Mouse (Mus musculus): ENCODE data around the gene Kpna3. TPM values are rescaled to one million over a fixed set of nuclear protein-coding genes. Genes with fewer than 3 reads are reported as not detected.

Kpna3 gene
- total RNA-seq, 1 experiment = 38.0 TPM

DNA sequence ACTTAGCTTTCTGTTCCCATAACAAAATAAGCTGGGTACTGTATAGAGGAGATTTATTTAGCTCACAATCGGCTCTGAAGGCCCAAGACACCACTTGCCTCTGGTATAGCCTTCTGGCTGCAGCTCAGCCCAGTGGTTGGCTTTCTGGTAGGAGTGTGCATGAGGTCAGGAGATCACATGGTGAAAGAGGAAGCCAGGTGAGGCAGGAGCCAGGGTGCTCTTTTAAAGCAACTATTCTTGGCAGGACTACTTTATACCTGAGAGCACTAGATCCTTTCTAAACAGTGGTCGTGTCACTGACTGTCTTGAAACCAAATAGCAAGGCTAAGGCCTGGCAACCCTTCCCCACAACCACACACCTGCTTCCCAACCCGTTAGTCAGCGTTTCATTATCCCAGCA is 89.8 kb downstream of the Kpna3 start:
- in situ Hi-C loops (cut with MboI; ENCODE audit: low sequenced_read_pairs in 2 of 2, unreplicated experiment in 2 of 2) = no loop called here
- no peaks in the 10 kb centered on the region for H3K9me3 ChIP-seq (ENCODE audit: control insufficient read depth, insufficient read depth, low read depth, low read length)
- H3K27ac ChIP-seq (ENCODE audit: insufficient read depth, low read depth, low read length, poor library complexity, severe bottlenecking) = no peak overlapping the region
- no peak for DNase-seq (ENCODE audit: low read depth, low spot score)
- H3K36me3 ChIP-seq (ENCODE audit: control insufficient read depth, insufficient read depth, low read length, poor library complexity, severe bottlenecking) = no peaks in the 10 kb centered on the region
- H3K4me3 ChIP-seq (ENCODE audit: insufficient read depth in 1 of 2, low read depth in 1 of 2, low read length in 2 of 2, poor library complexity in 1 of 2, severe bottlenecking in 1 of 2) = no peak overlapping the region
- no peak overlapping the region for H3K9ac ChIP-seq (ENCODE audit: insufficient read depth, low read depth, low read length, poor library complexity, severe bottlenecking)
- TF ChIP-seq HCFC1 (IDR thresholded peaks at IDR 0.05; ENCODE audit: borderline replicate concordance, insufficient read depth, low read length) (no peak), ZC3H11A (IDR thresholded peaks at IDR 0.05; ENCODE audit: borderline replicate concordance, low read depth, low read length) (no peak), MAFK (IDR thresholded peaks at IDR 0.05; ENCODE audit: insufficient read depth, low read depth, low read length) (no peak), CHD2 (IDR thresholded peaks at IDR 0.05; ENCODE audit: low read depth, low read length) (no peak), ZNF384 (IDR thresholded peaks at IDR 0.05; ENCODE audit: low read depth, low read length) (no peak)
- peaks cover 0 to 3% of the 10 kb centered on the region in 2 experiments; a peak in 1 of 4 replicates for H3K4me1 ChIP-seq (ENCODE audit: control insufficient read depth in 2 of 2, insufficient read depth in 2 of 2, low read length in 2 of 2, poor library complexity in 1 of 2)

DNA sequence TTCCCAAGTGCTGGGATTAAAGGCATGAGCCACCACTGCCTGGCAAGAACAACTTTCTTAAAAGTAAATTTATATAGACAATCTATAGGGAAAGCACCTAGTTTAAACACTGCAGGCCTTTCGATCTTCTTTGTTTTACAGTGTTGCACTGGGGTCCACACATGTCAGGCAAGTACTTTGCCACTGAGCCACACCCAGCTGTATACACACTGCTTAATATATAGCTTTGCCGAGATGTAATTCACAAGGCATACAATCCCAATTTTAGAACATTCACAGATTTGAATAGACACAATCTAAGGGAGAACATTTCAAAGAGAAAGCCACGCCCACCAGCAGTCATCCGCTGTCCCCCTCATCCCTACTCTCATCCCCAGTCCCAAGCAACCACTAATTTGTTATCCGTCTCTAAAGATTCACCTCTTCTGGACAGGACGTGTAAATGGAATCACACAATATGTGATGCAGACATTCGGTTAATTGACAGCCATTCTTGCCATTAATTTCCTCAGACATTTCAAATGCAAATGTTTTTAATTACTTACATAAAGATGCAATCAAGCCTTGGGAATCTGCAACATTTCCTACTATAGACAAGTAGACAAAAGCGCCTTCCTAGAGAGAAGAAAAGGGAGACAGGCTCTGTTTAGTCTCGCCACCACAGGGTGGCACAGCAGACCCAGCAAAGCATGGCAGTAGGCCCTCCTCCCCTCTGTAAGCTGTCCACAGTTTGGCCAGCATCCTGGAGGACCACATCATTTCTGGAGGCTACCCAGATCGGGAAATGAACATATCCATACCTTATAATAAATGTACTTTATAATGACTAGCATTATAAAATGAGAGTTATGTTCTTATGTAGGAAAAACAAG is 92.6 kb downstream of the Kpna3 start:
- DNase-seq (ENCODE audit: low read depth, low spot score) = no peak
- no peak overlapping the region for H3K27ac ChIP-seq (ENCODE audit: insufficient read depth, low read depth, low read length, poor library complexity, severe bottlenecking)
- no peaks in the 10 kb centered on the region for H3K36me3 ChIP-seq (ENCODE audit: control insufficient read depth, insufficient read depth, low read length, poor library complexity, severe bottlenecking)
- no peak overlapping the region for H3K9ac ChIP-seq (ENCODE audit: insufficient read depth, low read depth, low read length, poor library complexity, severe bottlenecking)
- peaks cover 0 to 11% of the 10 kb centered on the region in 2 experiments; a peak in 1 of 4 replicates for H3K4me1 ChIP-seq (ENCODE audit: control insufficient read depth in 2 of 2, insufficient read depth in 2 of 2, low read length in 2 of 2, poor library complexity in 1 of 2)
- H3K4me3 ChIP-seq (ENCODE audit: insufficient read depth in 1 of 2, low read depth in 1 of 2, low read length in 2 of 2, poor library complexity in 1 of 2, severe bottlenecking in 1 of 2) = no peak overlapping the region
- no peaks in the 10 kb centered on the region for H3K9me3 ChIP-seq (ENCODE audit: control insufficient read depth, insufficient read depth, low read depth, low read length)
- TF ChIP-seq HCFC1 (IDR thresholded peaks at IDR 0.05; ENCODE audit: borderline replicate concordance, insufficient read depth, low read length) (no peak), ZNF384 (IDR thresholded peaks at IDR 0.05; ENCODE audit: low read depth, low read length) (no peak), ZC3H11A (IDR thresholded peaks at IDR 0.05; ENCODE audit: borderline replicate concordance, low read depth, low read length) (no peak), CHD2 (IDR thresholded peaks at IDR 0.05; ENCODE audit: low read depth, low read length) (no peak), MAFK (IDR thresholded peaks at IDR 0.05; ENCODE audit: insufficient read depth, low read depth, low read length) (no peak)
- in situ Hi-C loops (cut with MboI; ENCODE audit: low sequenced_read_pairs in 2 of 2, unreplicated experiment in 2 of 2) = no loop called here

GRCm38 (mm10) chr14:61344590-61344989 is 95.1 kb downstream of the Kpna3 start:
- no peak overlapping the region for H3K27ac ChIP-seq (ENCODE audit: insufficient read depth, low read depth, low read length, poor library complexity, severe bottlenecking)
- H3K9ac ChIP-seq (ENCODE audit: insufficient read depth, low read depth, low read length, poor library complexity, severe bottlenecking) = no peak overlapping the region
- in situ Hi-C loops (cut with MboI; ENCODE audit: low sequenced_read_pairs in 2 of 2, unreplicated experiment in 2 of 2) = no loop called here
- H3K4me3 ChIP-seq (ENCODE audit: insufficient read depth in 1 of 2, low read depth in 1 of 2, low read length in 2 of 2, poor library complexity in 1 of 2, severe bottlenecking in 1 of 2) = no peak overlapping the region
- peaks cover 0 to 16% of the 10 kb centered on the region in 2 experiments; a peak in 1 of 4 replicates for H3K4me1 ChIP-seq (ENCODE audit: control insufficient read depth in 2 of 2, insufficient read depth in 2 of 2, low read length in 2 of 2, poor library complexity in 1 of 2)
- no peak for TF ChIP-seq HCFC1 (IDR thresholded peaks at IDR 0.05; ENCODE audit: borderline replicate concordance, insufficient read depth, low read length)
- TF ChIP-seq ZC3H11A (IDR thresholded peaks at IDR 0.05; ENCODE audit: borderline replicate concordance, low read depth, low read length) = no peak
- no peak for TF ChIP-seq ZNF384 (IDR thresholded peaks at IDR 0.05; ENCODE audit: low read depth, low read length)
- no peak for TF ChIP-seq CHD2 (IDR thresholded peaks at IDR 0.05; ENCODE audit: low read depth, low read length)
- no peaks in the 10 kb centered on the region for H3K9me3 ChIP-seq (ENCODE audit: control insufficient read depth, insufficient read depth, low read depth, low read length)
- no peaks in the 10 kb centered on the region for H3K36me3 ChIP-seq (ENCODE audit: control insufficient read depth, insufficient read depth, low read length, poor library complexity, severe bottlenecking)
- no peak for DNase-seq (ENCODE audit: low read depth, low spot score)

DNA sequence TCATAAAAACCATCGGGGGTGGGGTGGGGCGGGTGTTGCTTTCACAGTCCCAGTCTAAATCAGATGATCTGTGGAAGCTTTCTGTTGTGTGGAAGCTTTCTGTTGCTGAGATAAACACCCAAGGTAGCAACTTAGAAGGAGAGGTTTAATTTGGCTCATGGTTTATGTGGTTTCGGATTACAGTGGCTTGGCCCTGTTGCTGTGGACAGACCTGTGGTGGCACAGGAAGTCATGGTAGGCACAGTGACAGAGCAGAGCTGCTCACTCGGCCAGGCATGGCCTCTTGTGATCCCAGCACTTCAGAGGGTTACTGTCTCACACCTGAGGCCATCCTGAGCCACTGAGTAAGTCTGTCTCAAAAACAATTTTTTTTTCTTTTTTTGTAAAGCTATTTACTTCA is 100.3 kb downstream of the Kpna3 start:
- no peak overlapping the region for H3K27ac ChIP-seq (ENCODE audit: insufficient read depth, low read depth, low read length, poor library complexity, severe bottlenecking)
- no peak overlapping the region for H3K4me3 ChIP-seq (ENCODE audit: insufficient read depth in 1 of 2, low read depth in 1 of 2, low read length in 2 of 2, poor library complexity in 1 of 2, severe bottlenecking in 1 of 2)
- in situ Hi-C loops (cut with MboI; ENCODE audit: low sequenced_read_pairs in 2 of 2, unreplicated experiment in 2 of 2) = loop anchor here in 1 of 2 experiments (10.0 kb wide), 1 partner anchor 155 kb away; no protein-coding TSS in a partner anchor
- TF ChIP-seq CHD2 (IDR thresholded peaks at IDR 0.05; ENCODE audit: low read depth, low read length) (no peak), HCFC1 (IDR thresholded peaks at IDR 0.05; ENCODE audit: borderline replicate concordance, insufficient read depth, low read length) (no peak), MAFK (IDR thresholded peaks at IDR 0.05; ENCODE audit: insufficient read depth, low read depth, low read length) (no peak), ZC3H11A (IDR thresholded peaks at IDR 0.05; ENCODE audit: borderline replicate concordance, low read depth, low read length) (no peak), ZNF384 (IDR thresholded peaks at IDR 0.05; ENCODE audit: low read depth, low read length) (no peak)
- DNase-seq (ENCODE audit: low read depth, low spot score) = no peak
- H3K4me1 ChIP-seq (ENCODE audit: control insufficient read depth in 2 of 2, insufficient read depth in 2 of 2, low read length in 2 of 2, poor library complexity in 1 of 2) = peaks cover 0 to 14% of the 10 kb centered on the region in 2 experiments; a peak in 1 of 4 replicates
- no peaks in the 10 kb centered on the region for H3K36me3 ChIP-seq (ENCODE audit: control insufficient read depth, insufficient read depth, low read length, poor library complexity, severe bottlenecking)
- H3K9ac ChIP-seq (ENCODE audit: insufficient read depth, low read depth, low read length, poor library complexity, severe bottlenecking) = no peak overlapping the region
- H3K9me3 ChIP-seq (ENCODE audit: control insufficient read depth, insufficient read depth, low read depth, low read length) = no peaks in the 10 kb centered on the region
